Mouse (Mus musculus) lung, postnatal 0 days (tissue): Measurements from ENCODE around the gene Fam135a.

Source experiments
- CTCF ChIP-seq: IDR thresholded peaks from 2 replicates; pipeline ENCODE4 v1.5.1; 2016; ENCODE audit warnings: antibody characterized with exemption, mild to moderate bottlenecking
- EP300 ChIP-seq: IDR thresholded peaks from 2 replicates; pipeline ENCODE4 v1.6.1; 2016; ENCODE audit warnings: antibody characterized with exemption, mild to moderate bottlenecking, control low read depth

GRCm38 (mm10) chr1:24055706-24056105 is 44.4 kb downstream of the Fam135a start:
- TF ChIP-seq CTCF (no peak), EP300 (no peak)
